Mouse (Mus musculus): Measurements from ENCODE around the gene Mcrip2. TPM values are rescaled to one million over a fixed set of nuclear protein-coding genes. Genes with fewer than 3 reads are reported as not detected.
A peak's percentile ranks its signal among the peaks of the same experiment; 100 is the strongest.

Mcrip2 gene
- polyA plus RNA-seq, 1 experiment from 2014 or later, result 127 TPM

DNA sequence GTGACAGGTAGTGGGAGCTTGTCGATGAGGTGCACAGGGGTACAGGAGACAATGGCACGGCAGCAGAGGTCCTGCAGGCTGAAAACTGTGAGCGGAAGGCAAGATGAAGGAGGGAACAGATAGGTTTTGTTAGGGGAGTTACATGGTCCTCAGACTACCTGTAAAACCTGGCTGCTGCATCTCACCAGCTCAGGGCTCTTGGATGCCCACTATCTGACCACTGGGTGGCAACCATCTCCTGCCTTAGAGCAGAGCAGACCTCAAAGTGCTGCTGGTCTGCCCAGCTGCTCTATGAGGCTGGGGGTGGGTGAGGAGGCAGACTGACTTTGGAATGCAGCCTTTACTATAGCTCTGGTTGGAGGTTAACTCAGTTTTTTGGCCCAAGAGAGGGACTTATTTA, 15.3 kb upstream of the Mcrip2 start:
- no peak overlapping the region for H3K4me2 ChIP-seq (ENCODE audit: low read depth, low read length)
- no peaks in the 10 kb centered on the region for H3K27me3 ChIP-seq (ENCODE audit: insufficient read depth, low read length)
- DNase-seq (no peak), ATAC-seq (no peak)
- H3K27ac ChIP-seq (ENCODE audit: low read depth), result no peak overlapping the region
- 89% methylated on average over 3 of the region's 3 CpGs for WGBS (ENCODE audit: insufficient replicate concordance)
- H3K9me3 ChIP-seq (ENCODE audit: low read length), result no peaks in the 10 kb centered on the region
- H3K4me3 ChIP-seq (ENCODE audit: low read depth, low read length), result no peak overlapping the region
- H3K4me1 ChIP-seq (ENCODE audit: insufficient read depth), result peaks cover 17% of the 10 kb centered on the region
- H3K9ac ChIP-seq (replicated peaks), result no peak overlapping the region
- H3K36me3 ChIP-seq (replicated peaks; ENCODE audit: insufficient read depth, low read length), result peaks cover 24% of the 10 kb centered on the region
- TF ChIP-seq EP300 (IDR thresholded peaks at IDR 0.05; ENCODE audit: low read depth) (no peak), CTCF (IDR thresholded peaks at IDR 0.05; ENCODE audit: low read depth) (peak; percentile 23)

GRCm38 (mm10) chr17:25883268-25883667, 14.7 kb upstream of the Mcrip2 start:
- Histone ChIP-seq H3K9ac (replicated peaks) (no peak overlapping the region), H3K27me3 (ENCODE audit: insufficient read depth, low read length) (no peaks in the 10 kb centered on the region), H3K4me1 (ENCODE audit: insufficient read depth) (peaks cover 17% of the 10 kb centered on the region), H3K9me3 (ENCODE audit: low read length) (no peaks in the 10 kb centered on the region), H3K4me3 (ENCODE audit: low read depth, low read length) (no peak overlapping the region), H3K27ac (ENCODE audit: low read depth) (no peak overlapping the region), H3K36me3 (replicated peaks; ENCODE audit: insufficient read depth, low read length) (peaks cover 30% of the 10 kb centered on the region), H3K4me2 (ENCODE audit: low read depth, low read length) (no peak overlapping the region)
- no peak for TF ChIP-seq EP300 (IDR thresholded peaks at IDR 0.05; ENCODE audit: low read depth)
- no peak for TF ChIP-seq CTCF (IDR thresholded peaks at IDR 0.05; ENCODE audit: low read depth)
- DNase-seq (no peak), ATAC-seq (no peak)
- WGBS (ENCODE audit: insufficient replicate concordance), result 87% methylated on average over 8 of the region's 8 CpGs

DNA sequence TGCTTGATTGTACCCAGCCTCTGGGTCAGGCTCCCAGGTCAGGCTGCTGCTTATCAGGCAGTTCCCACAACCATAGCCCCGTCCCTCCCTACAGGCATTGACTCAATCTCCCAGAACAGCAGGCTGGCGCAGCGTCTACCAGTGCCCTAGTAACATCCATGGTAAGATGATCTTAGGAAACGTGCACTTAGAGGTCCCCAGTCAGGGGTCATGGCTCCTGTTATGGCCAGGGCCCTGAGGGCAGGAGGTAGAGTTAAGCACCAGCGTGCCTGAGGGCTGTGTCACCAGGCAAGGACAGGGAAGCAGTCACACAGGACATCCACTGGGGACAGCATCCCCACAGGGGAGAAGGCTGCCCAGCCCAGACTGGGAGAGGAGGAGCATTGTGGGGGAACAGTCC, 13.7 kb upstream of the Mcrip2 start:
- 53% methylated on average over 5 of the region's 5 CpGs for WGBS (ENCODE audit: insufficient replicate concordance)
- ATAC-seq (peak; percentile 9; the same call in 1 of the 2 replicates), DNase-seq (no peak)
- H3K4me3 ChIP-seq (ENCODE audit: low read depth, low read length), result no peak overlapping the region
- TF ChIP-seq CTCF (IDR thresholded peaks at IDR 0.05; ENCODE audit: low read depth) (peak; percentile 31; the same call in 1 of the 2 replicates), EP300 (IDR thresholded peaks at IDR 0.05; ENCODE audit: low read depth) (no peak)
- H3K9me3 ChIP-seq (ENCODE audit: low read length), result no peaks in the 10 kb centered on the region
- H3K27ac ChIP-seq (ENCODE audit: low read depth), result no peak overlapping the region
- H3K4me1 ChIP-seq (ENCODE audit: insufficient read depth), result peaks cover 17% of the 10 kb centered on the region
- H3K4me2 ChIP-seq (ENCODE audit: low read depth, low read length), result no peak overlapping the region
- no peak overlapping the region for H3K9ac ChIP-seq (replicated peaks)
- peaks cover 23% of the 10 kb centered on the region for H3K36me3 ChIP-seq (replicated peaks; ENCODE audit: insufficient read depth, low read length)
- no peaks in the 10 kb centered on the region for H3K27me3 ChIP-seq (ENCODE audit: insufficient read depth, low read length)

- Histone ChIP-seq H3K4me2 (ENCODE audit: low read depth, low read length) (no peak overlapping the region), H3K36me3 (replicated peaks; ENCODE audit: insufficient read depth, low read length) (peaks cover 23% of the 10 kb centered on the region), H3K9me3 (ENCODE audit: low read length) (no peaks in the 10 kb centered on the region), H3K4me1 (ENCODE audit: insufficient read depth) (peaks cover 21% of the 10 kb centered on the region), H3K4me3 (ENCODE audit: low read depth, low read length) (no peak overlapping the region), H3K27me3 (ENCODE audit: insufficient read depth, low read length) (no peaks in the 10 kb centered on the region), H3K9ac (replicated peaks) (no peak overlapping the region), H3K27ac (ENCODE audit: low read depth) (no peak overlapping the region)
- TF ChIP-seq EP300 (IDR thresholded peaks at IDR 0.05; ENCODE audit: low read depth), result no peak
- TF ChIP-seq CTCF (IDR thresholded peaks at IDR 0.05; ENCODE audit: low read depth), result no peak
- WGBS (ENCODE audit: insufficient replicate concordance), result 66% methylated on average over 4 of the region's 4 CpGs
- DNase-seq, result no peak
- no peak for ATAC-seq
These were observed 13.1 kb upstream of the Mcrip2 start for GRCm38 (mm10) chr17:25881691-25882090.

DNA sequence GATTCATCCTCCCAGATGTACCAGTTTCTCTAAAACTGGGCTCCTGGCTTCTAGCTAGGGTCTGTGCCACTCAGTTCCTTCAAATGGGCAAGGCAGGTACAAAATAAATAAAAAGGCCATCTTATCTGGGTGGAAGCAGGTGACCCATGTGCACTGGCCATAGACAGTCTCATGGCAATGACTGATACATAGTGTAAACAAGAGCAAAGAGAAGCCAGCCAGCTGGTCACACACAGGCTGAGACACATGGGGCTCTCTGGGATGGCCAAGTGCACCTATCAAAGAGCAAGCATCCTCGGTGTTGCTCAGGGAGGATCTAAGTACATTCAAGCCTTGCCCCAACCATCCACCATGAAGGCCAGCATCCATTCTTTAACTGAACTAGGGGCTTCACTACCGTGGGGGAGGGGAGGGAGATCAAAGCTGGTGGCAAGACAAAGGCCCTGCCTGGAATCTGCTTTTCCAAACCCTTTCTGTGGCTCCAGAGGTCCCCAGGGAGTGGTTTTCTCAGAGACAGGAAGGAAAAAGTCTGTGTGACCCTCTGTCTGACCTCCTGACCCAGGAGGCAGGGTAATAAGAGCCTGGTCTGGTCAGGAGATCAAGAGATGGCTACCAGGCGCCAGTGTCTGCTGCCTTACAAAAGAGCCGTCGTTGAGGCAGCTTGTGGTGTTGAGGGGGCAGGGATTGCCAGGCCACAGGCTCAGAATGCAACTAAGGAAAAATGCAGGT, 12.5 kb upstream of the Mcrip2 start:
- no peak overlapping the region for H3K4me3 ChIP-seq (ENCODE audit: low read depth, low read length)
- no peak overlapping the region for H3K4me2 ChIP-seq (ENCODE audit: low read depth, low read length)
- peaks cover 23% of the 10 kb centered on the region for H3K36me3 ChIP-seq (replicated peaks; ENCODE audit: insufficient read depth, low read length)
- peak overlapping the region; percentile 7; the same call in 1 of the 2 replicates for H3K27ac ChIP-seq (ENCODE audit: low read depth)
- H3K9ac ChIP-seq (replicated peaks), result no peak overlapping the region
- H3K9me3 ChIP-seq (ENCODE audit: low read length), result no peaks in the 10 kb centered on the region
- DNase-seq, result no peak
- H3K27me3 ChIP-seq (ENCODE audit: insufficient read depth, low read length), result no peaks in the 10 kb centered on the region
- TF ChIP-seq CTCF (IDR thresholded peaks at IDR 0.05; ENCODE audit: low read depth) (no peak), EP300 (IDR thresholded peaks at IDR 0.05; ENCODE audit: low read depth) (no peak)
- H3K4me1 ChIP-seq (ENCODE audit: insufficient read depth), result peaks cover 24% of the 10 kb centered on the region
- 42% methylated on average over 5 of the region's 5 CpGs for WGBS (ENCODE audit: insufficient replicate concordance)
- 0 out of 2 replicates have a peak, but pooled peaks have one; percentile 19 for ATAC-seq

DNA sequence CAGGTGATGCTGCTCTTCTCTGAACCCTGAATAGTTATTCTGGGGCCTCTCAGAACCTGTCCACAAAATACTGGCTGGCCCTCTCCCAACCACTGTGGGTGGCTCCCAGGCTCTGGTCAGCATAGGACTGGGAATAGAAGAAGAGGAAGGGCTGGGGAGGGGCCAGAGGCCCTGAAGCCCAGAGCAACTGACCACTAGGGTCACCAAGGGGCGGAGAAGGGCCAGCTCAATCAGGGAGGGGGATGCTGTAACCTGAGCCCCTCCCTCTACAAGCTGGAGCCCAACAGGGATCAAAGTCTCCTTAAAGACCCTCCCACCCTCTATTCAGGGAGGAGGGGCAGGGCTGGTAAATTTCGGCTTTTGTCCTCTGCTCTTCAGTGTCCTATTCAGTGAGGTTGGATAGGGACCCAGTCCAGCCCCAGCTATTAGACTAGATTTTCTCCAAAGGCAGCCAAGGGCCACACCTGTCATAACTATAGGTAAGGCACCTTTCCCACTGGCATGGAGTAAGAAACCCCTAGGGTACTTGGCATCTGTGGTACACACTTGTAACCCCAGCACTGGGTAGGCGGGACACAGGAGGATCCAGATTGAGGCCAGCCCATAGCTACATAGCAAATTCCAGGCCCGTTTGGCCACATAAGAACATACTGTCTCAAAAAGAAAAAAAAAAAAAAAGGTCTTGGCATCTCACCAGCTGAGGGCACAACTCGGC, 11.8 kb upstream of the Mcrip2 start, which contains the start of gene Wfikkn1:
TSS of gene Wfikkn1 (minus strand) at position 663 of the 715 bp plus-strand sequence.
- peak within 1 kb of the TSS; percentile 7; the same call in 1 of the 2 replicates for H3K27ac ChIP-seq (ENCODE audit: low read depth)
- ATAC-seq (peak; percentile 7; the same call in 1 of the 2 replicates), DNase-seq (no peak)

More for the DNA sequence above, 11.8 kb upstream of the Mcrip2 start, which contains the start of gene Wfikkn1:
- WGBS (ENCODE audit: insufficient replicate concordance), result 56% methylated on average over 5 of the region's 5 CpGs
- Histone ChIP-seq H3K36me3 (replicated peaks; ENCODE audit: insufficient read depth, low read length) (peaks cover 23% of the 10 kb centered on the region), H3K4me1 (ENCODE audit: insufficient read depth) (peaks cover 24% of the 10 kb centered on the region), H3K9me3 (ENCODE audit: low read length) (no peaks in the 10 kb centered on the region), H3K9ac (replicated peaks) (no peak within 1 kb of the TSS), H3K4me2 (ENCODE audit: low read depth, low read length) (no peak within 1 kb of the TSS), H3K4me3 (ENCODE audit: low read depth, low read length) (no peak within 1 kb of the TSS), H3K27me3 (ENCODE audit: insufficient read depth, low read length) (no peaks in the 10 kb centered on the region)
- TF ChIP-seq EP300 (IDR thresholded peaks at IDR 0.05; ENCODE audit: low read depth) (no peak), CTCF (IDR thresholded peaks at IDR 0.05; ENCODE audit: low read depth) (no peak)
